Mouse (Mus musculus): Measurements from ENCODE around the gene Zfp354a. TPM values are rescaled to one million over a fixed set of nuclear protein-coding genes. Genes with fewer than 3 reads are reported as not detected.

Gene Zfp354a
- polyA plus RNA-seq, 1 experiment from 2014 or later, result 11.5 TPM

- ATAC-seq (ENCODE audit: low FRiP score, low read depth), result no peak
- no peak overlapping the region for H3K4me3 ChIP-seq
- H3K36me3 ChIP-seq, result no peaks in the 10 kb centered on the region
- no peaks in the 10 kb centered on the region for H3K27me3 ChIP-seq
- no peak overlapping the region for H3K9ac ChIP-seq
- no peaks in the 10 kb centered on the region for H3K4me1 ChIP-seq (replicated peaks)
- no peak overlapping the region for H3K27ac ChIP-seq (replicated peaks)
- 51% methylated on average over 3 of the region's 3 CpGs for WGBS
- H3K4me2 ChIP-seq, result no peak overlapping the region
- no peaks in the 10 kb centered on the region for H3K9me3 ChIP-seq
Measured at GRCm38 (mm10) chr11:51053230-51053629, 5.8 kb upstream of the Zfp354a start.

- Histone ChIP-seq H3K4me3 (peak overlapping the region; percentile 84), H3K4me2 (peak overlapping the region; percentile 66), H3K36me3 (peaks cover 8% of the 10 kb centered on the region), H3K4me1 (replicated peaks) (peaks cover 17% of the 10 kb centered on the region), H3K27me3 (no peaks in the 10 kb centered on the region), H3K27ac (replicated peaks) (peak overlapping the region; percentile 80), H3K9ac (peak overlapping the region; percentile 81), H3K9me3 (no peaks in the 10 kb centered on the region)
- WGBS, result 14% methylated on average over 14 of the region's 14 CpGs
- no peak for ATAC-seq (ENCODE audit: low FRiP score, low read depth)
Measured at GRCm38 (mm10) chr11:51059640-51060039, 583 bp downstream of the Zfp354a start.

GRCm38 (mm10) chr11:51060981-51061380, 1.9 kb downstream of the Zfp354a start:
- Histone ChIP-seq H3K27me3 (no peaks in the 10 kb centered on the region), H3K27ac (replicated peaks) (no peak overlapping the region), H3K9ac (no peak overlapping the region), H3K36me3 (peaks cover 20% of the 10 kb centered on the region), H3K4me1 (replicated peaks) (peaks cover 17% of the 10 kb centered on the region), H3K4me2 (no peak overlapping the region), H3K4me3 (no peak overlapping the region), H3K9me3 (no peaks in the 10 kb centered on the region)
- WGBS, result 97% methylated on average over 6 of the region's 6 CpGs
- no peak for ATAC-seq (ENCODE audit: low FRiP score, low read depth)

DNA sequence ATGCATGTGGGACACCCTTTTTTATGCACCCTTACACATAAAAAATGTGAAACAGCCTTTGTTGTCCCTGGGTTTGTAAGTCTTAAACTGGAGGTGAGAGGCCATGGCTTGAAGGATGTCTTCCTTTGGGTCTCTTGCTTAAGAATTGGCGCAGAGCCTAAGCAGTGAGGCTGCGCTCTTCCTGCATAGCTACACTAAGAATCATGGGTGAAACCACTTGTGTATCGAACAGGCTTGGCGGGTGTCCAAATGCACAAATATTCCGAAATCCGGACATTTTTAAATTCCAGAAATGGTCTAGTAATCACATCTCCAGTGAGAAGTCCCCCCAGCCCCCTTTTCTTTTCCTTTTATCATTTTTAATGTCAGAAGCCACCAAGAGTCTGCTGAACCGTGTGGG, 4.2 kb downstream of the Zfp354a start:
- Histone ChIP-seq H3K9me3 (no peaks in the 10 kb centered on the region), H3K36me3 (peaks cover 43% of the 10 kb centered on the region), H3K9ac (no peak overlapping the region), H3K4me1 (replicated peaks) (peaks cover 17% of the 10 kb centered on the region), H3K4me2 (no peak overlapping the region), H3K4me3 (no peak overlapping the region), H3K27me3 (no peaks in the 10 kb centered on the region), H3K27ac (replicated peaks) (no peak overlapping the region)
- WGBS, result 93% methylated on average over 7 of the region's 7 CpGs
- no peak for ATAC-seq (ENCODE audit: low FRiP score, low read depth)

DNA sequence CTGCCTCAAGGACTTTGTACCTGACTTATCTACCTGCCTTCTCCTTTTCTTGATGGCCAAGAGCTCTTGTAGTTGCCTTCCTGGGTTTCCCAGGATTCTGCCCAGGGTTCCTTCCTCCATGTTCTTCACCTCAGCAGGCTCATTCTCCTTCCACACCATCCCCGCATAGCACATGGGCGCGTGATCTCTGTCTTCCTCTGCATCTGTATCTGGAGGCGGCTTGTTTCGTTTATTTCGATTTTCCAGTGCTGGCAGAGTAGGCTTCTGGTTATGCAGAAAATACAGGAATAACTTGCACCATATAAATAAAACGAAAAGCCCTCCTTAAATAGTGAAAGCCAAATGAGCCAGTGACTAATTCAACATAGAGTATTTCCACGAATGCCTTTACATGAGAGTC, 4.8 kb downstream of the Zfp354a start:
- peaks cover 4% of the 10 kb centered on the region; the same call in 1 of the 2 replicates for H3K9me3 ChIP-seq
- ATAC-seq (ENCODE audit: low FRiP score, low read depth), result no peak
- H3K27ac ChIP-seq (replicated peaks), result no peak overlapping the region
- H3K9ac ChIP-seq, result no peak overlapping the region
- peaks cover 49% of the 10 kb centered on the region for H3K36me3 ChIP-seq
- H3K4me2 ChIP-seq, result no peak overlapping the region
- H3K27me3 ChIP-seq, result no peaks in the 10 kb centered on the region
- 97% methylated on average over 8 of the region's 8 CpGs for WGBS
- H3K4me1 ChIP-seq (replicated peaks), result peaks cover 17% of the 10 kb centered on the region
- no peak overlapping the region for H3K4me3 ChIP-seq

DNA sequence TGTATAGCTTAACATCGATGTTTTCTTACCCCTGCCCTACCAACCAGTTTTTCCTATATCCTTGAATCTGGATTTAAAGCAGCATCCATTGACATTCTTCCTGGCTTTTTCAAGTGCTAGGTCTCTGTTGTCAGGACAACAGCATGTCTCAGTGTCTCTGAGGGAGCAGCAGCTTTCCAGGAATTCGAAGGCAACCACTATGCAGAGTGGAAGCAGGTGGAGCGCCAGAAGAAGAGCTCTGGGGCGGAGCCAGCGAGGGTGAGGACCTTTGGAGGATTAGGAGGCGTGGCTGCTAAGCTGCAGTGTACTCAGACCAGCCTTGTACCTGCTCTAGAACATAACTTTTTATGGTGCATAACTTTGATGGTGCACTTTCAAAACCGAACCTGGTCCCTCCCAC, 25.5 kb downstream of the Zfp354a start:
- ATAC-seq (ENCODE audit: low FRiP score, low read depth), result no peak

DNA sequence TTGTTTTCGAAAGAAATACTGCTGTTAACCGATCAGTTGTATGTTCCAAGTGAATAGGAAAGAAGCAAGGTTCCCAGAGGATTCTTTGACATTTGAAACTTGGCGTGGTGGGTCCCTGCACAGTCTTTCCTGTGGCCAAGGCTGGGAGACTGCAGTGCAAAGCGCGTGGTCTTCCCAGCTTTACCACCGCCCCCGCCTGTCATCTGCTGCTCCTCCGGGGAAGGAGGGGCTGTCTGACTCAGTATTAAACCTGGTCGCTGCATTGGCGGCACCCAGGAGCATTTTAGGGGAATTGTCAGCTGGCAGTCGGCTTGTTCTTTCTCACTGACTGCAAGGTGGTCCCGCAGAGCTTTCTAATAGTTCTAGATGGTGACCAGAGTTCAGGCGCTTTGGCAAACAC, 26.2 kb downstream of the Zfp354a start:
- 70% methylated on average over 13 of the region's 13 CpGs for WGBS
- H3K9ac ChIP-seq, result no peak overlapping the region
- H3K4me1 ChIP-seq (replicated peaks), result no peaks in the 10 kb centered on the region
- no peak overlapping the region for H3K4me3 ChIP-seq
- no peaks in the 10 kb centered on the region for H3K36me3 ChIP-seq
- ATAC-seq (ENCODE audit: low FRiP score, low read depth), result no peak
- no peaks in the 10 kb centered on the region for H3K9me3 ChIP-seq
- H3K4me2 ChIP-seq, result no peak overlapping the region
- H3K27ac ChIP-seq (replicated peaks), result no peak overlapping the region
- no peaks in the 10 kb centered on the region for H3K27me3 ChIP-seq

More for the DNA sequence above, 25.5 kb downstream of the Zfp354a start:
- Histone ChIP-seq H3K36me3 (no peaks in the 10 kb centered on the region), H3K4me3 (no peak overlapping the region), H3K27ac (replicated peaks) (no peak overlapping the region), H3K4me1 (replicated peaks) (no peaks in the 10 kb centered on the region), H3K27me3 (no peaks in the 10 kb centered on the region), H3K4me2 (no peak overlapping the region), H3K9ac (no peak overlapping the region), H3K9me3 (no peaks in the 10 kb centered on the region)
- 49% methylated on average over 7 of the region's 7 CpGs for WGBS

DNA sequence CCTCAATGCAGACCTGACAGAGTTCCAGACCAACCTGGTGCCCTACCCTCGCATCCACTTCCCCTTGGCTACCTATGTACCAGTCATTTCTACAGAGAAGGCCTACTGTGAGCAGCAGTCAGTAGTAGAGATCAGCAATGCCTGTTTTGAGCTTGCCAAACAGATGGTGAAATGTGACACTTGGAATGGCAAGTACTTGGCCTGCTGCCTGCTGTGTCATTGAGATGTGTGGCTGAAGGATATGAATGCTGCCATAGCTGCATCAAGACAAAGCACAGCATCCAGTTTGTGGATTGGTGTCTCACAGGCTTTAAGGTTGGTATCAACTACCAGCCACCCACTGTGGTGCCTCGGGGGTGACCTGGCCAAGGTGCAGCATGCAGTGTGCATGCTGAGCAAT, 48.2 kb downstream of the Zfp354a start:
- no peak overlapping the region for H3K27ac ChIP-seq (replicated peaks)
- H3K27me3 ChIP-seq, result no peaks in the 10 kb centered on the region
- no peak overlapping the region for H3K4me3 ChIP-seq
- H3K4me2 ChIP-seq, result no peak overlapping the region
- no peak for ATAC-seq (ENCODE audit: low FRiP score, low read depth)
- 85% methylated on average over 2 of the region's 2 CpGs for WGBS
- no peaks in the 10 kb centered on the region for H3K4me1 ChIP-seq (replicated peaks)
- no peak overlapping the region for H3K9ac ChIP-seq
- H3K9me3 ChIP-seq, result no peaks in the 10 kb centered on the region
- H3K36me3 ChIP-seq, result no peaks in the 10 kb centered on the region

- Histone ChIP-seq H3K27me3 (no peaks in the 10 kb centered on the region), H3K27ac (replicated peaks) (no peak overlapping the region), H3K4me3 (no peak overlapping the region), H3K9ac (no peak overlapping the region), H3K4me1 (replicated peaks) (no peaks in the 10 kb centered on the region), H3K4me2 (no peak overlapping the region), H3K36me3 (no peaks in the 10 kb centered on the region), H3K9me3 (no peaks in the 10 kb centered on the region)
- 84% methylated on average over 3 of the region's 3 CpGs for WGBS
- no peak for ATAC-seq (ENCODE audit: low FRiP score, low read depth)
Measured at GRCm38 (mm10) chr11:51110621-51111020, 51.6 kb downstream of the Zfp354a start.

Other genes starting within 250 kb of the Zfp354a start
- gene Zfp354c, start 231.5 kb upstream of the Zfp354a start, polyA plus RNA-seq (2015; fragmentation: Nextera tagmentation; extraction: Ambion mirVana), result 52.6 and 54.8 TPM in 2 replicates
- gene Zfp879, start 217.7 kb upstream of the Zfp354a start, polyA plus RNA-seq (2015; fragmentation: Nextera tagmentation; extraction: Ambion mirVana), result 1.2 and 2.0 TPM in 2 replicates
- gene Grm6, start 208.6 kb upstream of the Zfp354a start, polyA plus RNA-seq (2015; fragmentation: Nextera tagmentation; extraction: Ambion mirVana), result not detected in 2 replicates
- 9.5 and 11.3 TPM in 2 replicates for gene Zfp454, start 171.6 kb upstream of the Zfp354a start, polyA plus RNA-seq (2015; fragmentation: Nextera tagmentation; extraction: Ambion mirVana)
- 41.5 and 46.0 TPM in 2 replicates for gene Zfp2, start 143.1 kb upstream of the Zfp354a start, polyA plus RNA-seq (2015; fragmentation: Nextera tagmentation; extraction: Ambion mirVana)
- 3.5 and 4.3 TPM in 2 replicates for gene Zfp354b, start 127.6 kb upstream of the Zfp354a start, polyA plus RNA-seq (2015; fragmentation: Nextera tagmentation; extraction: Ambion mirVana)
- gene 4933414I15Rik, start 115.5 kb upstream of the Zfp354a start, polyA plus RNA-seq (2015; fragmentation: Nextera tagmentation; extraction: Ambion mirVana), result not detected in 2 replicates
- gene Prop1, start 105.5 kb upstream of the Zfp354a start, polyA plus RNA-seq (2015; fragmentation: Nextera tagmentation; extraction: Ambion mirVana), result not detected in 2 replicates
- gene Olfr1378, start 92.7 kb upstream of the Zfp354a start, polyA plus RNA-seq (2015; fragmentation: Nextera tagmentation; extraction: Ambion mirVana), result not detected in 2 replicates
- gene Olfr1377, start 77.3 kb upstream of the Zfp354a start, polyA plus RNA-seq (2015; fragmentation: Nextera tagmentation; extraction: Ambion mirVana), result not detected in 2 replicates
- gene Olfr51, start 55.7 kb upstream of the Zfp354a start, polyA plus RNA-seq (2015; fragmentation: Nextera tagmentation; extraction: Ambion mirVana), result not detected in 2 replicates
- not detected in 2 replicates for gene Olfr54, start 45.0 kb upstream of the Zfp354a start, polyA plus RNA-seq (2015; fragmentation: Nextera tagmentation; extraction: Ambion mirVana)
- not detected in 2 replicates for gene Olfr1375, start 11.1 kb upstream of the Zfp354a start, polyA plus RNA-seq (2015; fragmentation: Nextera tagmentation; extraction: Ambion mirVana)
- gene Gm12569, start 161.2 kb downstream of the Zfp354a start, polyA plus RNA-seq (2015; fragmentation: Nextera tagmentation; extraction: Ambion mirVana), result not detected in 2 replicates
- gene Clk4, start 202.5 kb downstream of the Zfp354a start, polyA plus RNA-seq (2015; fragmentation: Nextera tagmentation; extraction: Ambion mirVana), result 117 and 125 TPM in 2 replicates
- 0.41 and 0.62 TPM in 2 replicates for gene BC049762, start 203.8 kb downstream of the Zfp354a start, polyA plus RNA-seq (2015; fragmentation: Nextera tagmentation; extraction: Ambion mirVana)
- gene Col23a1, start 230.7 kb downstream of the Zfp354a start, polyA plus RNA-seq (2015; fragmentation: Nextera tagmentation; extraction: Ambion mirVana), result 8.8 and 10.2 TPM in 2 replicates

Measured in hindbrain, embryonic 15.5 days (tissue).